Mouse (Mus musculus): ENCODE measurements around the gene Bspry. TPM values are rescaled to one million over a fixed set of nuclear protein-coding genes. Genes with fewer than 3 reads are reported as not detected.
A peak's percentile ranks its signal among the peaks of the same experiment; 100 is the strongest.

Gene Bspry
- polyA plus RNA-seq, 1 experiment: not detected

DNA sequence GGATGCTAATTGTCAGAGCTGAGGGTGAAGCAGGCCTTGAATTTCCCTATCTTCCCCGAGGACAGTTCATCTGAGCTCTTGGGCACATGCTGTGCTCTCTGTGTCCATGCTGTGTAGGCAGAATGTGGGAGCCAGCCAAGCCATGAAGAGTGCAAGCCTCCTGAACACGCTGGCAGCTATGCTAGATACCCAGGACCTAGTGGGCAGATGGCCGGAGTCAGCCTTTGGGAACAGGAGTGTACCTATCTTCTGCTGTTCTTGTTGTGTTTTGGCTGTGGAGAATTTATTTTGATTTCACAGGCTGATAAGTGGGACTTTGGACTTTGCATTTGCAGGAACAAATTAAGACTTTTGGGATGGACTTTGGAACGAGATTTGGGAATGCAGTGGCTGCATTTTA lies 39.3 kb upstream of the Bspry start:
- TF ChIP-seq POLR2A (IDR thresholded peaks at IDR 0.05; ENCODE audit: insufficient read depth, low read depth, low read length): no peak
- no peak for TF ChIP-seq CTCF (IDR thresholded peaks at IDR 0.05; ENCODE audit: insufficient read depth, low read depth, low read length)
- WGBS: 76% methylated on average over 4 of the region's 4 CpGs
- no peak overlapping the region for H3K4me3 ChIP-seq (ENCODE audit: insufficient read depth, low read depth, low read length)
- no peak overlapping the region for H3K27ac ChIP-seq (ENCODE audit: insufficient read depth, low read depth, low read length)
- no peaks in the 10 kb centered on the region for H3K4me1 ChIP-seq (ENCODE audit: control insufficient read depth, insufficient read depth, low read length)

DNA sequence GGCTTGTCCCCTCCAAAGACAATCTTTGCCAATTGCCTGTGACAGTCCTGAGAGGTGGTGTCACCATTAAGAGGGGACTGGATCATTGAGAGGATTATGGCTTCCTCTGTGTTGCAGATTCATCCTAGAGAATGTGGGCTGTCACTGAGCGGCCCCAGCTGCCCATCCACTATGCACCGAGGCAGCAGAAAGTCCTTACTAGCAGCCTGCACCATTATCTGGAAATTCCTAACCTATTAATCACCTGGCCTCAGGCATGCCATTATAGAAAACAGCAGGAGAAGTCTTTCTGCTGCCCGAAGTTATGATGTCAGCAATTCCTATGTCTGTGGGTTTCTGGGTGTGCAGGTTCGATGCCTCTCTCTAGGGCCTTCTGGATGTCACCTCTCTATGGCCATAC lies 38.9 kb upstream of the Bspry start:
- no peak overlapping the region for H3K27ac ChIP-seq (ENCODE audit: insufficient read depth, low read depth, low read length)
- 81% methylated on average over 4 of the region's 4 CpGs for WGBS
- TF ChIP-seq POLR2A (IDR thresholded peaks at IDR 0.05; ENCODE audit: insufficient read depth, low read depth, low read length): no peak
- TF ChIP-seq CTCF (IDR thresholded peaks at IDR 0.05; ENCODE audit: insufficient read depth, low read depth, low read length): no peak
- H3K4me1 ChIP-seq (ENCODE audit: control insufficient read depth, insufficient read depth, low read length): no peaks in the 10 kb centered on the region
- no peak overlapping the region for H3K4me3 ChIP-seq (ENCODE audit: insufficient read depth, low read depth, low read length)

DNA sequence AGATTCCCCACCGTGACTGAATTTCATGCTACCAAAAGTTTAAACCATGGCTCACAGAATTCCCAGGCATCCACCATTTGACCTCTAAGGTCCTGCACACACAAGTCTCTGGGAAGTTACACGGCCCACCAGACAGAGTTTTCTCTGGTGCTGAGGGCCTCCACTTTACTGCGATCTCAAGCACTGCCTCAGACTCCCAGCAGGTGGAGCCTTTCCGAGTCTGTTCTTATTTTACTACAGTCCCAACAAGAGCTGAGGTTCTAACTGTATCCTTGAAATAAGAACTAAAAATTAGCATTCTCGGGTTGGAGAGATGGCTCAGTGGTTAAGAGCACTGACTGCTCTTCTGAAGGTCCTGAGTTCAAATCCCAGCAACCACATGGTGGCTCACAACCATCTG lies 24.9 kb upstream of the Bspry start:
- no peak for TF ChIP-seq POLR2A (IDR thresholded peaks at IDR 0.05; ENCODE audit: insufficient read depth, low read depth, low read length)
- peak; percentile 37; the same call in 1 of the 2 replicates for TF ChIP-seq CTCF (IDR thresholded peaks at IDR 0.05; ENCODE audit: insufficient read depth, low read depth, low read length)
- Histone ChIP-seq H3K27ac (ENCODE audit: insufficient read depth, low read depth, low read length) (no peak overlapping the region), H3K4me1 (ENCODE audit: control insufficient read depth, insufficient read depth, low read length) (no peaks in the 10 kb centered on the region), H3K4me3 (ENCODE audit: insufficient read depth, low read depth, low read length) (no peak overlapping the region)
- WGBS: 49% methylated on average over 5 of the region's 5 CpGs

DNA sequence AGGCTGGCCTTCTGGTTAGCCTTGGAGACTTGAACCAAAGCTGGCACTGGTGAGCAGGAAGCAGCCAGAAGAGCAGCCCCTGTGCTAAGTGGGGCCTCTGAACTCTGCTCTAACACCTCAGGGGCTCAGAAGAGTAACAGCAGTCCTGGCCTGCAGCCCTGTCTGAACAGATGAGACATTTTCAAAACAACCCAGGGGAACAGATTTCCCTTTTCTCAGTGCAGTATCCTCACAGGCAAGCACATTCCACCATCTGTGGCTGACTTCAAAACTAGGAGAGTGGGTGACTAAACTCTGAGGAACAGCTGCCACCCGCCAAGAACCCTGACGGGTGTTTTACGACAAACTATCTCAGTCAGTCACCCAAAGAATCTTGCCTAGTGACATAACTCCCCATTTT lies 20.8 kb upstream of the Bspry start:
- WGBS: 94% methylated on average over 3 of the region's 3 CpGs
- H3K27ac ChIP-seq (ENCODE audit: insufficient read depth, low read depth, low read length): no peak overlapping the region
- TF ChIP-seq POLR2A (IDR thresholded peaks at IDR 0.05; ENCODE audit: insufficient read depth, low read depth, low read length) (no peak), CTCF (IDR thresholded peaks at IDR 0.05; ENCODE audit: insufficient read depth, low read depth, low read length) (no peak)

DNA sequence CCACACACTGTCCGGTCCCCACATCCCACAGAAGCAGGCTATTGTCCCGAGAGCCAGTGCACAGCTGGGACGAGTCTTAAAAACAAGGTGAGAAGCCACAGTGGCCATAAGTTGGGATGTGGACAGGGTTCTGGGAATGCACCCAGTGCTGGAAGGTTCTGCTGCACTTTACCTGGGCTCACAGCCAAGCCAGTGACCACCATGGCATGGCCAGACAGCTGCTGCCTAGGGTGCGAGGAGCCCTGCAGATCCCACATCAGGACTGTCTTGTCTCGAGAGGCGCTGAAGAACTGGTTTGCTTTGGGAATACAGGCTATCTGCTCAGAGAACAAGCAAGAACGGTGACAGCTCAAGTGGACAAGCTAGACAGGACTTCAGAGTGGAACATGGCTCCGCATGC lies 19.5 kb upstream of the Bspry start:
- no peaks in the 10 kb centered on the region for H3K4me1 ChIP-seq (ENCODE audit: control insufficient read depth, insufficient read depth, low read length)
- no peak overlapping the region for H3K4me3 ChIP-seq (ENCODE audit: insufficient read depth, low read depth, low read length)
- no peak overlapping the region for H3K27ac ChIP-seq (ENCODE audit: insufficient read depth, low read depth, low read length)
- TF ChIP-seq CTCF (IDR thresholded peaks at IDR 0.05; ENCODE audit: insufficient read depth, low read depth, low read length) (no peak; the same call in 1 of the 2 replicates), POLR2A (IDR thresholded peaks at IDR 0.05; ENCODE audit: insufficient read depth, low read depth, low read length) (no peak)
- WGBS: 91% methylated on average over 8 of the region's 8 CpGs

More for the DNA sequence above, 20.8 kb upstream of the Bspry start:
- no peak overlapping the region for H3K4me3 ChIP-seq (ENCODE audit: insufficient read depth, low read depth, low read length)
- H3K4me1 ChIP-seq (ENCODE audit: control insufficient read depth, insufficient read depth, low read length): no peaks in the 10 kb centered on the region

DNA sequence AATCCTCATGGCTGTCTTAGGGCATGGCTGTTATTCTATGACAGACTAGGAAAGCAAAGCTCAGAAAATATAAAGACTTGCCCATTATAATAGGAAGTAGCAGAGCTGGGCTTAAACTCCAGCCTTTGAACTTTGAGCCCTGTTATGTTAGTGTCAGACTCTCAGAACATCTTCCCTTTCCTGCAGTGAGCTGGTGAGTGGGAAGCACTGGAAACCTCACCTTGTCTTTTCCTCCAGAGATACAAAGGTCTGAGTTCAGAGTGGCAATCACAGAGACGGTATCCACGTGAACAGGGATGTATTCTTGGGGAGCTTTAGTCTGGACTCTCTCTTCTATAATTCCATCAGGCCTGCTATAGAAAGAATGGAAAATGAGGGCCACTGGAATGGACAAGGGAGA lies 16.7 kb upstream of the Bspry start:
- TF ChIP-seq POLR2A (IDR thresholded peaks at IDR 0.05; ENCODE audit: insufficient read depth, low read depth, low read length) (no peak), CTCF (IDR thresholded peaks at IDR 0.05; ENCODE audit: insufficient read depth, low read depth, low read length) (no peak)
- Histone ChIP-seq H3K4me3 (ENCODE audit: insufficient read depth, low read depth, low read length) (no peak overlapping the region), H3K4me1 (ENCODE audit: control insufficient read depth, insufficient read depth, low read length) (no peaks in the 10 kb centered on the region), H3K27ac (ENCODE audit: insufficient read depth, low read depth, low read length) (no peak overlapping the region)
- WGBS: 79% methylated on average over 2 of the region's 2 CpGs

DNA sequence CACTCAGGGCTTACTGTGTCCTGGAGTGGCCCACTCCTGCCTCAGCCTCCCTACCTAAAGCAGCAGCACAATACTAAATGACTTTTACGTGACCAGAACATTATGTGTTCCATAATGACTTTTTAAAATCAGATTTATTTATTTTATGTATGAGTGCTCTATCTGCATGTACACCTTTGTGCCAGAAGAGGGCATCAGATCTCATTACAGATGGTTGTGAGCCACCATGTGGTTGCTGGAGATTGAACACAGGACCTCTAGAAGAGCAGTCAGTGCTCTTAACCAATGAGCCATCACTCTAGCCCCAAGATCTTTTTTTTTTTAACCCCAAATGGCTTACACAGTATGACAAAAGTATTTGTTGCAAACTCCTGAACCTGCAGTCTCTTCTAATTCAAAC lies 11.7 kb upstream of the Bspry start:
- H3K27ac ChIP-seq (ENCODE audit: insufficient read depth, low read depth, low read length): no peak overlapping the region
- 95% methylated on average over 1 of the region's 1 CpGs for WGBS
- H3K4me3 ChIP-seq (ENCODE audit: insufficient read depth, low read depth, low read length): no peak overlapping the region
- TF ChIP-seq CTCF (IDR thresholded peaks at IDR 0.05; ENCODE audit: insufficient read depth, low read depth, low read length) (no peak), POLR2A (IDR thresholded peaks at IDR 0.05; ENCODE audit: insufficient read depth, low read depth, low read length) (no peak)
- H3K4me1 ChIP-seq (ENCODE audit: control insufficient read depth, insufficient read depth, low read length): no peaks in the 10 kb centered on the region

DNA sequence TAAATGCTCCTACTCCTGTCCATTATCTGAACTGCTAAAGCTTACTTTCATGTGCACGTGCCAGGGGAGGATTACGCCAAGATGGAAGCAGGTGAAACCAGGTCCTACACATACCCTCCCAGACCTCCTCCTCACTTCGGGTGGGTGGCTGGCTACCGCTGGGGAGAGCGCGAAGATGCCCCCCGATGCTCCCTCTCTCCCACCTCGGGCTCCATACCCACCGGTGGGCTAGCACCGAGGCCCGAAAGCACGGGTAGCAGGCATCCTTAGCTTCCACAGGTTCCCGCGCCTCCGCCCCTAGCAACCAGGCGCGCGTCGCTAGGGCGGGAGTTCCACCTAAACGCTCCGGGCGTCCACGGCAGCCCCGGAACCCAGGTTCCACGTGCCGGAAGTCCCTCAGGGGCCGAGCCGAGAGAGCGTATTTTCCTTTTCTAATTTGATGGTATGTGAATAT lies 9.2 kb upstream of the Bspry start, which contains the start of gene Wdr31:
TSS of gene Wdr31 (minus strand) at position 299 of the 454 bp plus-strand sequence.
- WGBS: under 1% methylated on average over 30 of the region's 30 CpGs
- H3K27ac ChIP-seq (ENCODE audit: insufficient read depth, low read depth, low read length): no peak within 1 kb of the TSS
- peak; percentile 46; the same call in 1 of the 2 replicates for TF ChIP-seq POLR2A (IDR thresholded peaks at IDR 0.05; ENCODE audit: insufficient read depth, low read depth, low read length)
- TF ChIP-seq CTCF (IDR thresholded peaks at IDR 0.05; ENCODE audit: insufficient read depth, low read depth, low read length): no peak
- H3K4me3 ChIP-seq (ENCODE audit: insufficient read depth, low read depth, low read length): peak within 1 kb of the TSS; percentile 67
- H3K4me1 ChIP-seq (ENCODE audit: control insufficient read depth, insufficient read depth, low read length): no peaks in the 10 kb centered on the region

DNA sequence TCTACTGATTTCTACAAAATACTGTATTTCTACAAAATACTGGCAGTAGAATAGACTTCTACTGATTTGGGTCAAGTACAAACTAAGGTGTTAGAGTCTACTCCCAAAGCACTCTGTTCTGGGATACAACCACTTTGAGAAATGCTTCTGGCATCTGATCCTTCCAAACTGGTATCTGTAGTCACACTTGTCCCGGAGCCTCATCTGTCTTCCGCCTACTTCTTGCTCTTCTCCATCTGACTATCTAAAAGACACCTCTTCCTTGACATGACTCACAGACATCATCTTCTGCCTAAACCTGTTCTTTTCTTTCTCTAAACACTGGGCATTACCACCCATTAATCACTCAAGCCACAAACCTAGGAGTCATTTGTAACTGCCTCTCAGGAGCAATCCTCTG lies 7.8 kb upstream of the Bspry start:
- Histone ChIP-seq H3K27ac (ENCODE audit: insufficient read depth, low read depth, low read length) (no peak overlapping the region), H3K4me1 (ENCODE audit: control insufficient read depth, insufficient read depth, low read length) (no peaks in the 10 kb centered on the region), H3K4me3 (ENCODE audit: insufficient read depth, low read depth, low read length) (no peak overlapping the region)
- TF ChIP-seq POLR2A (IDR thresholded peaks at IDR 0.05; ENCODE audit: insufficient read depth, low read depth, low read length): no peak
- TF ChIP-seq CTCF (IDR thresholded peaks at IDR 0.05; ENCODE audit: insufficient read depth, low read depth, low read length): no peak
- 91% methylated on average over 2 of the region's 2 CpGs for WGBS

DNA sequence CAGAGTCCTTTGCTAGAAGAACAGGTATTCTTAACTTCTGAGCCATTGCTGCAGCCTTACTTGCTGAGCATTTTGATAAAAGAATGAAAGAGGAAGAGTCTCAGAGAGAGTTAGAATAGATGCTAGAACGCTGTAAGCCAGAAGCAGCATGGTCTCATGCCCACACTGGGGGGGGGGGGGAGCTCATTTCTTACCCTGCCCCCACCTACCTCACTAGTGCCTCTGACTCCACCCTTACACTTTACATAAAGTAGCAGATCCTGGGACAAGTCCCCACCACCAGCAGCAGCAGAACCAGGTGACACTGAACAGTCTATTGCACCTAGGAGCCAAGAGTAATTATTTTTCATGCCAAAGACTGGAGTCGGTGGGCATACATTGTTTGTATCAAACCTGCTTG lies 4.7 kb upstream of the Bspry start:
- Histone ChIP-seq H3K4me1 (ENCODE audit: control insufficient read depth, insufficient read depth, low read length) (peaks cover 5% of the 10 kb centered on the region), H3K27ac (ENCODE audit: insufficient read depth, low read depth, low read length) (no peak overlapping the region), H3K4me3 (ENCODE audit: insufficient read depth, low read depth, low read length) (no peak overlapping the region)
- TF ChIP-seq CTCF (IDR thresholded peaks at IDR 0.05; ENCODE audit: insufficient read depth, low read depth, low read length) (no peak), POLR2A (IDR thresholded peaks at IDR 0.05; ENCODE audit: insufficient read depth, low read depth, low read length) (no peak)
- WGBS: 73% methylated on average over 2 of the region's 2 CpGs
